Mouse (Mus musculus) urinary bladder, adult 18-20 months (tissue): ENCODE measurements around the gene Prss29.

ENCODE experiments used
- DNase-seq, 2 experiments: peaks; one replicate each; pipeline ENCODE4 v3.0.0; 2022; ENCODE audit warnings: low spot score in 2 of 2, mixed read lengths in 2 of 2

The Prss29 gene

GRCm38 (mm10) chr17:25318354-25318753 is at the start of gene Prss29:
Gene Prss29 (plus strand): TSS chr17:25318654.
- DNase-seq = no peak

DNA sequence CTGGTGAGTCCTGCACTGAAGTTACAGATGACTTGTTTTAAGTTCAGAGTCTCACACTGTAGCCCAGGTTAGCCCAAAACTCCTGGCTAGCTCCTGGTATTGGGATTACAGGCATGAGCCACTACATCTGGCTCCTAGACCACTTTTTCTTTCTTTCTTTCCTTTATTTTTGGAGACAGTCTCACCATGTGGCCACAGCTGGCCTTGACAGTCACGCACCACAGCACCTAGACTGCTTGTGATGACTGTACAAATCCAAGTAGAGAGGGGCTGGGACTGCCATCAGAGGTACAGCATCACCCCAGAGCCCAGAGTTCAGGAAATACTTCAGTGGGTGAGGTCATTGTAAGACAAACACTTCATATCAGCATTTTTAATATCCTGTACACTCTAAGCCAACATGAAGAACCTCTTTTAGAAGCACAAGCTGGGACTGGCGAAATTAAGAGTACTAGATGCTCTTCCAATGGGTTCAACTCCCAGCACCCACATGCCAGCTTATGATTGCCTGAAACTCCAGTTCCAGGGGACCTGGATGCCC is 47.6 kb upstream of the Prss29 start:
- DNase-seq = no peak

GRCm38 (mm10) chr17:25272326-25272725 is 46.1 kb upstream of the Prss29 start:
- no peak for DNase-seq

- DNase-seq = peak; percentile 85 to 92
These were observed 45.3 kb upstream of the Prss29 start for GRCm38 (mm10) chr17:25272951-25273705.

GRCm38 (mm10) chr17:25273706-25274501 is 44.5 kb upstream of the Prss29 start:
- peak; percentile 89 to 90 for DNase-seq

DNA sequence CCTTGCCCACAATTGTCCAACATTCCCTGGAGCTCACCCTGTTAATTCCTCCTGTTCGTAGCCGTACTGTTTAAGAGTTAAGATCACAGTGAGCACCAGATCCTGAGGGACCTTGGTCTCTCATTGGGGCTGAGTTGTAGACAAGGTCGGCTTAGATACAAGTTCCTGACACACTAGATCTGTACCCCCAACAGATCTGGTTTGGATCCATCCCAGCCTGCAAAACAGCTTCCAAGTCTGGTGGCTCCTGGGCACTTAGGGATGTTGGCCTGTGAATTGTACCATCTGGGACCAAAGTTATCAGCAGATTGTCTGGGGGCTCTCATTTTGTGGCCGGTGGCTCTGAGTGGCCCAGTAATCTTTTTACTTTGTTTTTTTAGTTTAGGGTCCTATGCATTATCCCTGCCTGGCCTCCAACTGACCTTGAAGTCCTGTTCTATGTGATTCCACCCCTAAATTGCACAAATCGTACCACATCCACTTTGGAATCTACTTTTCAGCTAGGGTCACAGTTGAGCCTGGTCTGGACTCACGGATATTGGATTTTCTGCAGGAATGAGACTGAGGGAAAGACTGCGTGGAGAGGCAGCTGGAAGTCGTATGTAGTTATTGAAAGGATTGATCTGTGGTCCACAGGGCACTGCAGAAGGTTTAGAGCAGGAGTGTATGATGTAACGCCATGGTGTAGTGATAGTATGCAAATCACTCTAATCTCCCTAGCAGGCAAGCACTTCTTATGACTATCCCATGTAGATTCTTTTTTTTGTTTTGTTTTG is 43.7 kb upstream of the Prss29 start, which contains the start of gene Ube2i:
Gene Ube2i, minus strand, starts transcription at position 52 of the 776 bp plus-strand sequence.
- no peak for DNase-seq

DNA sequence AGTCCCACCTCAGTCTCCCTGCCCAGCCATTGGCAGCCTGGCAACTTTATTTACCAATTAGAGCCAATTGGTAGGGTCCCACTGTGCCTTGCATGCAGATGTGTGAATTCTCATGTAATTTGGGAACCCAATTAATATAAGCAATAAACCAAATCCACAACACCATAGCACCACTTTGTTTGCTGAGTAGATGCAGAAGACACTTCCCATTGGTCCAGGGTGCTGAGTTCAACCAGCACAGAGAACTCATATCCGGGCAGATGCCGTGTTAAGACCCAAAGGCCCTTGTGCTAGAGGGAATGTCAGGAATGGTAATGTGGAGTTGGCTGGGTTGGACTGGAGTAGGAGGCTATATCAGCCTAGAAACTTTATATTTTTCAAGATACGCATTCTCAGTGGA is 42.6 kb upstream of the Prss29 start:
- no peak for DNase-seq

- peak; percentile 36 to 41 for DNase-seq
These were observed 36.3 kb upstream of the Prss29 start for GRCm38 (mm10) chr17:25282133-25282532.

DNA sequence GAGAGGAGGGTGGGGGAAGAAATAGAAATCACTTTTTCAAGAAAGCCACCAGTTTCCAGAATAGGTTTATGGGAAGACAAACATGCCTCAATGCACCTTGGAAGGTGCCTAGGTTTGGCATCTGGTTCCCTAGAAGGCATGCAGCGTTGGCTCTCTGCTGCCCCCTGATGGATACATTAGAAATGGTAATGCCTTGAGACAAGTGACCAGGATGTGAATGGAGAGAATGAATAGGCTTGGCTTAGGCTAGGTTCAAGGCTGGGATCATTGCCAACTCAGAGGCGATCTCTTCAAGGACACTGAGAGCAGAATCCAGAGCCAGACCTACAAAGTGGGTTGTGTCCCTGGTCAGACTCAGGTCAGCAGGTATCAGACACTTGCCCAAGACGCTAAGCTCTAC is 33.4 kb upstream of the Prss29 start:
- peak; percentile 20 to 31 for DNase-seq

- DNase-seq = peak in 1 of 2 experiments; percentile 39
These were observed 29.6 kb upstream of the Prss29 start for GRCm38 (mm10) chr17:25288842-25289241.

DNA sequence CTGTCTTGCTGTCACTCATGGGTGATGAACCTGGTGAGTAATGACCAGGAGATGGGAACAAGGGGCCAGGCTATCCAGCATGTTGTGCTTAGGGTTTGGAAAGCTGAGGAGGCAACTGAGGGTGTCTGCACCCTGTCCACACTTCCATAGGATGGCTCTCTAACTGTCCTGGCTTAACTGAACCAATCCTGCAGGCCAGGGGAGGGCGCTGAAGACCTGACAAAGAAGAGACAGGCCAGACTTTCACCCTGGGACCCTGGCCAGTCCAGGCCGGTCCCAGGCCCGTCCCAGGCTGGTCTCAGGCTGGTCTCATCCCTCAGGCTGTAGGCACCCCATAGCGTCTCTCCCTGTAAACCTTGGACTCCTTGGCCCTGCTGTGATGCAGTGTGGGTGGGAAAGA is 28.0 kb upstream of the Prss29 start:
- DNase-seq = no peak

- no peak for DNase-seq
These were observed 25.0 kb upstream of the Prss29 start for GRCm38 (mm10) chr17:25293495-25293894.

GRCm38 (mm10) chr17:25294111-25294510 is 24.3 kb upstream of the Prss29 start:
- no peak for DNase-seq

DNA sequence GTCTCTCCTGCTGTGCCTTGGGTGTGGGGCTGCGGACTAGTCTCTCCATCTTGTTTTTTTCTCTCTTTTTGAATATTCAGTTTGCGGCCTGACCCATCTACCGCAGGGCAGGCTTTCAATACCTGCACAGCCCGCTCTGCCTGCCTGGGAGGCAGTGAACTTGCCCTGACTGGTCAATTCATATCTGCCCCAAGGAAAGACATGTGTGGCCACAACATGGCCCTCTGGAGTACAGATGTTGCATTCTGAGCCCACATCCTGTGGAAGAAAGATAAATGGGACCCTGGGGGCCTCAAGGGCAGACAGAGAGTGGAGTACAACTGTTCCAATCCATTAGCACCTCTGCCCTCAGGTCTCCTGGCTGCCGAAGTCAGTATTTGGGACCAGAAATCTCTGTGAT is 20.4 kb upstream of the Prss29 start, which contains the start of gene Prss34:
Gene Prss34, plus strand, starts transcription at position 301 of the 400 bp plus-strand sequence.
- no peak for DNase-seq

GRCm38 (mm10) chr17:25308346-25308745 is 10.1 kb upstream of the Prss29 start, which contains the start of gene Prss28:
Gene Prss28 (plus strand): TSS chr17:25308646.
- DNase-seq = no peak

DNA sequence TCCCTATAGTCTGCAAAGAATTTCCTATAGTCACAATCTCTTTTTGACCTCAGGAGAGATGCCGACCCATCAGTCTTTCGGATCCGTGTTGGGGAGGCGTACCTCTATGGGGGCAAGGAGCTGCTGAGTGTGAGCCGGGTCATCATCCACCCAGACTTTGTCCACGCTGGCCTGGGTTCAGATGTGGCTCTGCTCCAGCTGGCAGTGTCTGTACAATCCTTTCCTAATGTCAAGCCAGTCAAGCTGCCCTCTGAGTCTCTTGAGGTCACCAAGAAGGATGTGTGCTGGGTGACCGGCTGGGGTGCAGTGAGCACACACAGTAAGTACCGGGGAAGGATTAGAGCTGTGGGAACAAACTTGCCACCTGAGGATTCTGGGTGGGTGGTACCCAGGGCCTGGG is 2.4 kb downstream of the Prss29 start:
- DNase-seq = no peak

DNA sequence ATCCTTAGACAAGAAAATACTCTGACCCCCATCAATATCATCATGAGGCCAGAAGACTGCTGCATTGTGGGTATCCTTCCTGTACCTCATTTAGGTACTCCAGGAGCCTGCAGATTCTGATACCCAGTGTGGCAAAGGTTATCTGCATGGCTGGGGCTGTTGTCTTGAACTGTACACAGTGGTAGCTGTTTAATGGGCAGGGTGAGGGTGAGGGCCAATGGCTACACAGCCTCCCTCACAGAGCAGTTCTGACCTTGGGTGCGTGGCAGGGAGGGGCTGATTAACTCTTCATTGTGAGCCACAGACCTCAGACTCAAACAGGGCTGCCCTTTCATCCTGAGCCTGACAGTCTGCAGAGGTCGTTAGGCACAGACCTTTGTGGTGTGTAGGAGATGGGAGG is 4.5 kb downstream of the Prss29 start:
- DNase-seq = no peak

DNA sequence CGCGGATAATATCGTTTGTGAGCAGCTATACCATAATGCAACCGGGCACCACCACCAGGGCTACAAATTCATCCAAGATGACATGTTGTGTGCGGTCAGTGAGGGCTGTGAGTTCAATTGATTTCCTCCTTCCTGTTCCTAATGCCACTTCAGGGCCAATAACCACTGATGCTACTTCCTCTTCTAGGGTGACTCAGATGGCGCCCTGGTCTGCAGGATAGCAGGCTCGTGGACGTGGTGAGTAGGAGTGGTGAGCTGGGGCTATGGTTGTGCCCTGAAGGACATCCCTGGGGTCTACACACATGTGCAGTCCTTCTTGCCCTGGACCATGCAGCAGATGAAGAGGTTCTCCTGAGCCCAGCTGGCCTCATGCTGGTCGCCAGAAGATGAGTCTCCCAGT is 13.9 kb downstream of the Prss29 start:
- DNase-seq = no peak

DNA sequence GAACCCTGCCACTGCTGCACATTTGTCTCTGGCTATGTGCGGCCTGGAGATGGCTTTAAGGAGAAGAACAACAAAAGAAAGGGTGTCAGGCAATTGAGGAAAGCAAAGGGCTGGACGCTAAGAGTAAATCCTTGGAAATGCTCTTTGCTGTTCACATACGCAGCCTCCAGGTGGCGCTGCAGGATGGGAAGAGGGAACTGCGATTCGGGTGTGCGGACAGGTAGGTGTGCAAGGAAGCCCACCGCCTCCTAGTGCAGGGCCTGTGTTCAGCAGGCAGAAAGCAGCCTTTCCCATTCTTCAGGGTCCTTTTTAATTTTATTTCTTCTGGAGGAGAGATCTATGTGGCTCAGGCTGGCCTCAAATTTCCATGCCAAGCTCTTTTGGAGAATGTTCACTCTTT is 15.5 kb downstream of the Prss29 start:
- peak; percentile 7 to 27 for DNase-seq

DNA sequence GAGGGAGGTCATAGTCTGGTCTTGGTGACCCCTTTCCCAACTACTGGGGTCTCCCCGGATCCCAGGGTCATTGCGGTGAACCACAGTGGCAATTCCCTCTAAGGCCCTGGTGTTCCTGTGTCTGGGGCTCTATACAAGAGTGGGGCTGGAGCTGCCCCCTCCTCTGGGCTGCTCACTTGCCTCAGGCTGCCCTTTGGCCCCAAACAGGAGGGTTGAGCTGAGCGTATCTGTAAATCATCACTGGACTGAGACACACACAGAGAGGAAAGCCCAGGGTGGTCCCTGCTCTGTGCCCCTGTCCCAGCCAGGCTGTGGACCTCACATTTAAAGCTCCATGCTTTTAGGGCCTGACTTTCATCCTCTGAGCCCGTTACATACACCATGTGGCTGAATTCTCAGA is 19.8 kb downstream of the Prss29 start:
- DNase-seq = no peak

- DNase-seq = no peak
These were observed 21.5 kb downstream of the Prss29 start for GRCm38 (mm10) chr17:25340003-25340402.

GRCm38 (mm10) chr17:25341490-25341889 is 23.0 kb downstream of the Prss29 start:
- DNase-seq = no peak
